Mouse (Mus musculus) heart, postnatal 0 days (tissue): ENCODE measurements at regions not wholly inside any gene's neighbourhood (a gene's known extent, or its start where the extent isn't known, plus 50 kb on each side); places are given as distances from the start of the nearest gene placed in this dataset.

Experiments used
- ATAC-seq: fragments of 200-750 bp; cut with Nextera tagmentation; 2 replicates; pipeline ENCODE4 v1.8.0; 2017; ENCODE audit warnings: low read depth, moderate number of reproducible peaks, moderate library complexity; ENCODE audit not compliant: insufficient read depth
- DNase-seq: peaks from one replicate; pipeline ENCODE4 v3.0.0-alpha.2; 2016; ENCODE audit warnings: low spot score
- H3K27ac ChIP-seq: fragments of 300-500 bp; sonication (generic); 2 replicates; pipeline ENCODE4 v1.5.1; 2014; ENCODE audit warnings: low read depth, mild to moderate bottlenecking
- H3K27me3 ChIP-seq: fragments of 300-500 bp; sonication (generic); 2 replicates; pipeline ENCODE4 v1.6.1; 2014; ENCODE audit warnings: low read length, mixed read lengths; ENCODE audit not compliant: control insufficient read depth, insufficient read depth
- H3K36me3 ChIP-seq: fragments of 300-500 bp; sonication (generic); replicated peaks from 2 replicates; pipeline ENCODE4 v1.6.1; 2014; ENCODE audit warnings: low read length, mixed read lengths; ENCODE audit not compliant: control insufficient read depth, insufficient read depth
- H3K4me1 ChIP-seq: fragments of 300-500 bp; sonication (generic); 2 replicates; pipeline ENCODE4 v1.6.1; 2014; ENCODE audit warnings: antibody characterized with exemption; ENCODE audit not compliant: control insufficient read depth, insufficient read depth
- H3K4me2 ChIP-seq: fragments of 300-500 bp; sonication (generic); 2 replicates; pipeline ENCODE4 v1.6.1; 2014; ENCODE audit warnings: low read depth, mild to moderate bottlenecking, low read length, moderate library complexity
- H3K4me3 ChIP-seq: fragments of 300-500 bp; sonication (generic); 2 replicates; pipeline ENCODE4 v1.5.1; 2014; ENCODE audit warnings: low read depth, low read length
- H3K9ac ChIP-seq: fragments of 300-500 bp; sonication (generic); replicated peaks from 2 replicates; pipeline ENCODE4 v1.6.1; 2014; ENCODE audit warnings: low read depth, low read length, mixed read lengths
- H3K9me3 ChIP-seq: fragments of 300-500 bp; sonication (generic); replicated peaks from 2 replicates; pipeline ENCODE4 v1.6.1; 2016; ENCODE audit warnings: low read length; ENCODE audit not compliant: control insufficient read depth
- CTCF ChIP-seq: IDR thresholded peaks from 2 replicates; pipeline ENCODE4 v1.5.1; 2016; ENCODE audit warnings: antibody characterized with exemption, control low read depth, low read depth
- EP300 ChIP-seq: IDR thresholded peaks from 2 replicates; pipeline ENCODE4 v1.6.1; 2016; ENCODE audit warnings: antibody characterized with exemption, low read depth
- WGBS: fragments of 180-500 bp; shearing (Covaris S2); extraction: QIAGEN DNeasy Blood & Tissue Kit; methylation state at CpG from one replicate; pipeline ENCODE4 v1.1.7; 2014; 5-methylcytosine and 5-hydroxymethylcytosine counted together

GRCm38 (mm10) chrX:69100216-69100615 lies 207.4 kb upstream of the Gm6812 start:
- no peak overlapping the region for H3K4me2 ChIP-seq
- DNase-seq: peak; percentile 7
- no peaks in the 10 kb centered on the region for H3K9me3 ChIP-seq

More at GRCm38 (mm10) chrX:69100216-69100615, 207.4 kb upstream of the Gm6812 start:
- Histone ChIP-seq H3K4me3 (no peak overlapping the region), H3K36me3 (no peaks in the 10 kb centered on the region), H3K27ac (no peak overlapping the region), H3K9ac (no peak overlapping the region), H3K4me1 (no peaks in the 10 kb centered on the region), H3K27me3 (no peaks in the 10 kb centered on the region)
- ATAC-seq: no peak
- TF ChIP-seq EP300 (no peak), CTCF (no peak)
- 15% methylated on average over 5 of the region's 5 CpGs for WGBS
